Mouse (Mus musculus) adrenal gland, adult 8-10 months (tissue): ENCODE data around the gene Akr1b10. TPM values are rescaled to one million over a fixed set of nuclear protein-coding genes. Genes with fewer than 3 reads are reported as not detected.
"Not testable (repeated sequence)": the region's sequence is repeated elsewhere in the genome, so short reads cannot be mapped to it uniquely, and the experiment has no call there.

Experiments
- DNase-seq: peaks from one replicate; pipeline ENCODE4 v3.0.0; 2022
- total RNA-seq, 4 experiments: library from RNA; stranded (reverse); gene quantifications; 2 replicates each; pipeline ENCODE4 v1.2.4; 2022

Akr1b10 gene
- total RNA-seq, 4 experiments from 2014 or later, result 150 to 228 (median 186) TPM

- DNase-seq, result peak; percentile 67
Observed at GRCm38 (mm10) chr6:34371700-34372351, 12.2 kb upstream of the Akr1b10 start.

GRCm38 (mm10) chr6:34373841-34374240, 10.2 kb upstream of the Akr1b10 start:
- no peak for DNase-seq

- not testable (repeated sequence) for DNase-seq
Observed at GRCm38 (mm10) chr6:34375888-34376287, 8.1 kb upstream of the Akr1b10 start.

- DNase-seq, result no peak
Observed at GRCm38 (mm10) chr6:34383401-34383800, 617 bp upstream of the Akr1b10 start.

- peak; percentile 69 for DNase-seq
Observed at GRCm38 (mm10) chr6:34384701-34385370, 818 bp downstream of the Akr1b10 start.

GRCm38 (mm10) chr6:34388420-34389156, 4.6 kb downstream of the Akr1b10 start:
- no peak for DNase-seq

- peak; percentile 79 for DNase-seq
Observed at GRCm38 (mm10) chr6:34395897-34396296, 11.9 kb downstream of the Akr1b10 start.

- peak; percentile 47 for DNase-seq
Observed at GRCm38 (mm10) chr6:34398431-34398830, 14.4 kb downstream of the Akr1b10 start.

GRCm38 (mm10) chr6:34399606-34400220, 15.7 kb downstream of the Akr1b10 start:
- DNase-seq, result no peak

- DNase-seq, result peak; percentile 49
Observed at GRCm38 (mm10) chr6:34400696-34401095, 16.7 kb downstream of the Akr1b10 start.

- DNase-seq, result no peak
Observed at GRCm38 (mm10) chr6:34406746-34407145, 22.7 kb downstream of the Akr1b10 start.

- peak; percentile 68 for DNase-seq
Observed at GRCm38 (mm10) chr6:34407403-34407802, 23.4 kb downstream of the Akr1b10 start.

GRCm38 (mm10) chr6:34412023-34412422, 28.0 kb downstream of the Akr1b10 start, which contains the start of gene Akr1b7:
Gene Akr1b7 (plus strand): TSS chr6:34412334.
- peak; percentile 62 for DNase-seq

- no peak for DNase-seq
Observed at GRCm38 (mm10) chr6:34412688-34413087, 28.7 kb downstream of the Akr1b10 start.

GRCm38 (mm10) chr6:34413386-34413785, 29.4 kb downstream of the Akr1b10 start:
- not testable (repeated sequence) for DNase-seq

GRCm38 (mm10) chr6:34416521-34416920, 32.5 kb downstream of the Akr1b10 start:
- peak; percentile 72 for DNase-seq

GRCm38 (mm10) chr6:34419071-34419470, 35.1 kb downstream of the Akr1b10 start:
- DNase-seq, result no peak

GRCm38 (mm10) chr6:34439006-34439405, 55.0 kb downstream of the Akr1b10 start:
- no peak for DNase-seq

GRCm38 (mm10) chr6:34441556-34442257, 57.7 kb downstream of the Akr1b10 start:
- no peak for DNase-seq

GRCm38 (mm10) chr6:34443791-34444190, 59.8 kb downstream of the Akr1b10 start:
- DNase-seq, result no peak
